Mouse (Mus musculus): ENCODE measurements around the gene Gcc1. TPM values are rescaled to one million over a fixed set of nuclear protein-coding genes. Genes with fewer than 3 reads are reported as not detected.

Gene Gcc1
- total and polyA plus RNA-seq, 2 experiments from 2014 or later: 4.2 to 6.4 TPM

DNA sequence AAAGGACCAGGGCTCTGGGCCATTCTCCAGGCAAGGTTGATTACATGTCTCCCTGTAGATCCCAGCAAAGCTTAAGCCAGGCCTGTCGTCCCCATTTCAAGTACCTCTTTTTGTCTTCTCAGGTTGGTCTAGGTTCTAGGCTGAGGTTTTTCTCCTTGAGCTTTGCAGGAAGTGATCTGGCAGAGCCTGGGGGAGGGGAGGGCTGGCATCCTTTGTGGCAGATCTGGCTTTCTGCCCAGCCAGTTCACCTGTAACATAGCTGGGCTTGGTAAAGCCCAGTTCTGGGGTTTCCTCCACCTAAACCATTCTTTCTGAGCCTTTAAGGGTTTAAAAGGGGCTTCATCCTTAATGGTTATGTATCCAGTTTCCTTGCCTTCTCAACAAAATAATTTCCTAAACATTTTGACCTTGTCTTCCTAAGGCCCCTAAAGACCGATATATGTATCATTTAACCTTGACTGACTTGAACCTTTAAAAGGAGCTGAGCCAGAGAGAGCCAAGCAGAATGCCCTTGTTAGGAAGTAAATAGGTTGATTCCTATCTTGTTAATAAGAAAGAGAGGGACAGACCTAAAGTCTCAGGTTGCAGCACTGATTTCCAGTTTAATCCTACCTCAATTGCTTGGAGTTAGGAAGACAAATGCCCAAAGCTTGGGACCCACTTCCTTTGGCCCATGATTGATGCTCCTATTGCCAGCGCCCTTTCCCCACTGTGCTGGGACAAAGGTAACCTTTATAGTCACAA is 922 bp downstream of the Gcc1 start, which contains the start of gene Fscn3:
Gene Fscn3, plus strand, starts transcription at position 694 of the 744 bp plus-strand sequence.
- H3K36me3 ChIP-seq (replicated peaks; ENCODE audit: control insufficient read depth, insufficient read depth, low read length): peaks cover 17% of the 10 kb centered on the region
- no peaks in the 10 kb centered on the region for H3K27me3 ChIP-seq (ENCODE audit: control insufficient read depth, insufficient read depth, low read length)
- 76% methylated on average over 3 of the region's 3 CpGs for WGBS
- H3K4me3 ChIP-seq (ENCODE audit: low read depth, low read length): no peak within 1 kb of the TSS
- H3K9me3 ChIP-seq (replicated peaks; ENCODE audit: control insufficient read depth, low read length): no peaks in the 10 kb centered on the region
- H3K4me2 ChIP-seq (ENCODE audit: low read depth, low read length): no peak within 1 kb of the TSS
- peaks cover 11% of the 10 kb centered on the region; the same call in 1 of the 2 replicates for H3K4me1 ChIP-seq (ENCODE audit: control insufficient read depth, insufficient read depth)
- TF ChIP-seq CTCF (IDR thresholded peaks at IDR 0.05; ENCODE audit: low read depth) (no peak), EP300 (IDR thresholded peaks at IDR 0.05; ENCODE audit: low read depth) (no peak)
- H3K27ac ChIP-seq (ENCODE audit: low read depth): no peak within 1 kb of the TSS
- DNase-seq (ENCODE audit: low spot score) (no peak), ATAC-seq (ENCODE audit: insufficient read depth, low read depth) (no peak)
- no peak within 1 kb of the TSS for H3K9ac ChIP-seq (replicated peaks; ENCODE audit: low read depth, low read length)

DNA sequence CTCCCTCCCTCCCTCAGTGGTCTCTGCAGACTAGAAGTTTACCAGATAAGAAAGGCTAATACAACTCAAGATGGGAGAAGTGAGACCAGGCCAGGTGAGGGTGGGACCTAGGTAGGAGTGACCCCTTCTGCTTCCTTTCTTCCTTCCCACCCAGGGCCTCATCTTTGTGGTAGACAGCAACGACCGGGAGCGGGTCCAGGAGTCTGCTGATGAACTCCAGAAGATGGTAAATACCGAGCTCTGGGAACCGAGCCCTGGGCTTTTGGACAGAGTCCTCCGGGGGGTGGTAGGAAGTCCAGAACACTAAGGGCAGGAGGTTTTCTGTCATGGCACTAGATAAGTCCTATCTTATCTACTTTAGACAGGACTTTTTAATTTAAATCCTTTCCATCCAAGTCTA is 3.2 kb downstream of the Gcc1 start:
- no peak overlapping the region for H3K27ac ChIP-seq (ENCODE audit: low read depth)
- ATAC-seq (ENCODE audit: insufficient read depth, low read depth): no peak
- no peaks in the 10 kb centered on the region for H3K27me3 ChIP-seq (ENCODE audit: control insufficient read depth, insufficient read depth, low read length)
- H3K4me3 ChIP-seq (ENCODE audit: low read depth, low read length): no peak overlapping the region
- 57% methylated on average over 6 of the region's 6 CpGs for WGBS
- H3K9me3 ChIP-seq (replicated peaks; ENCODE audit: control insufficient read depth, low read length): no peaks in the 10 kb centered on the region
- DNase-seq (ENCODE audit: low spot score): no peak
- H3K36me3 ChIP-seq (replicated peaks; ENCODE audit: control insufficient read depth, insufficient read depth, low read length): peaks cover 17% of the 10 kb centered on the region
- no peak overlapping the region for H3K9ac ChIP-seq (replicated peaks; ENCODE audit: low read depth, low read length)
- peak overlapping the region; percentile 84; the same call in 1 of the 2 replicates for H3K4me2 ChIP-seq (ENCODE audit: low read depth, low read length)
- H3K4me1 ChIP-seq (ENCODE audit: control insufficient read depth, insufficient read depth): peaks cover 23% of the 10 kb centered on the region
- no peak for TF ChIP-seq CTCF (IDR thresholded peaks at IDR 0.05; ENCODE audit: low read depth)
- no peak for TF ChIP-seq EP300 (IDR thresholded peaks at IDR 0.05; ENCODE audit: low read depth)

DNA sequence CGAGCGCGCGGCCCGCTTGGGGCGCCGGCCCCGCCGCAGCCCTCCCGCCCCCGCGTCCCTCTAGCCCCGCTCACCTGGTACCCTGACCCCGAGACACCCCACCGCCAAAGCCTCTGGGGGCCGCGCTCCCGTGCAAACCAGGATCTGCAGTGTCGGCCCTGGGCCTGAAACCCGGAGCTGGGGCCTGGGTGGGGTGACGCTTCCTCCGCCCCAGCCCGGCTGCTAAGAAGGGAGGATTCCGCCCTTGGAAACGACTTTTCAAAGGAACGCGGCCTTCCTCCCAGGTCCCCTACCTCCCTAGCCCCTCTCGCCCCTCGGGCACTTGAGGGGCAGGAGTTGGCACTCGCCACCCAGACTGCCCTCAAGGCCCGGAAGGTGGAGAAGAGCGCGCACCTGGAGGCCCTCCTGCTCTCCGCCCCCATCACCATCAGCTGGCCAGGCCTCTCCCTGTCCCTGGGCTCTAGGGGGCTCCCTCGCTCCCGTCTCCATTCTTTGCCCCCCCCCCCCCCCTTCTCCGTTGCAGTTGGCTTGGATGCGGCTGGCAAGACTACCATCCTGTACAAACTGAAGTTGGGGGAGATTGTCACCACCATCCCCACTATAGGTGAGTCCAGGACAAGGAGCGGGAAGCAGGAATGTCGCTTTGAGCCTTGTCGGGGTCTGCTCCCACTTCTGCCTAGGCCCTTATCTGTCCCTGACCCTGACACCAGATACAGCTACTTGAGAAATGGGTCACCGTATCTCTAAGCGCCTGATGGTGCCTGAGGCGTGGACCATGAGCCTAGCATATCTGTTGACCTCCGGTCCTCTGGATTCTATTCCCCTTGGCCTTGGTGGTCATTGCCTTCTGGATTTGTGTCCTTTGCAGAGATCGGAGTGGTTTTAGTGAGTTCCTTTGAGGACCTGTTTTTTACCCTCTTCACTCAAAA is 4.2 kb downstream of the Gcc1 start:
- 6% methylated on average over 29 of the region's 46 CpGs for WGBS
- H3K36me3 ChIP-seq (replicated peaks; ENCODE audit: control insufficient read depth, insufficient read depth, low read length): peaks cover 18% of the 10 kb centered on the region

DNA sequence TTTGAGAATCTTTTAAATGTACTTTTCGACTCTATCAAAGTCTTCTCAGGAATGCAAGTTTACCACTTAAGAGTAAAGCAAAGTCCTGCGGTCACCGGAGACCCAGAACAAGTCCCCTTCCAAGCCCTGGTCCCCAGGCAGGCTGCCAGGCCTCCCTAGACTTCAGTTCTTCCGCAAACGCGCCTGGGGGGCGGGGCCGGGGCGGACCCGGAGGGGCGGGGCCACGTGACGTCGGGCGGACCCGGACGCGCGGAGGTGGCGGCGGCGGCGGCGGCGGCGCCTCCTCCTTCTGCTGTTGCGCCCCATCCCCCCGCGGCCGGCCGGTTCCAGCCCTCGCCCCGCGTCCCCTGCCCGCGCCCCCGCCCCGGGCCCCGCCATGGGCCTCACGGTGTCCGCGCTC is 4.9 kb downstream of the Gcc1 start, which contains the start of gene Arf5:
Gene Arf5, plus strand, starts transcription at position 248 of the 400 bp plus-strand sequence.
- DNase-seq (ENCODE audit: low spot score) (peak; percentile 91), ATAC-seq (ENCODE audit: insufficient read depth, low read depth) (peak; percentile 82)
- H3K36me3 ChIP-seq (replicated peaks; ENCODE audit: control insufficient read depth, insufficient read depth, low read length): peaks cover 25% of the 10 kb centered on the region
- no peaks in the 10 kb centered on the region for H3K27me3 ChIP-seq (ENCODE audit: control insufficient read depth, insufficient read depth, low read length)
- H3K9ac ChIP-seq (replicated peaks; ENCODE audit: low read depth, low read length): peak within 1 kb of the TSS; percentile 98
- H3K9me3 ChIP-seq (replicated peaks; ENCODE audit: control insufficient read depth, low read length): no peaks in the 10 kb centered on the region
- TF ChIP-seq CTCF (IDR thresholded peaks at IDR 0.05; ENCODE audit: low read depth) (no peak), EP300 (IDR thresholded peaks at IDR 0.05; ENCODE audit: low read depth) (no peak)
- peak within 1 kb of the TSS; percentile 84 for H3K4me2 ChIP-seq (ENCODE audit: low read depth, low read length)
- H3K4me1 ChIP-seq (ENCODE audit: control insufficient read depth, insufficient read depth): peaks cover 40% of the 10 kb centered on the region
- peak within 1 kb of the TSS; percentile 100 for H3K4me3 ChIP-seq (ENCODE audit: low read depth, low read length)
- peak within 1 kb of the TSS; percentile 86 for H3K27ac ChIP-seq (ENCODE audit: low read depth)
- WGBS: 0% methylated on average over 36 of the region's 42 CpGs

More for the DNA sequence above, 4.2 kb downstream of the Gcc1 start:
- H3K27me3 ChIP-seq (ENCODE audit: control insufficient read depth, insufficient read depth, low read length): no peaks in the 10 kb centered on the region
- TF ChIP-seq CTCF (IDR thresholded peaks at IDR 0.05; ENCODE audit: low read depth): 0 out of 2 replicates have a peak, but pooled peaks have one; percentile 8
- no peak for TF ChIP-seq EP300 (IDR thresholded peaks at IDR 0.05; ENCODE audit: low read depth)
- peak overlapping the region; percentile 86 for H3K27ac ChIP-seq (ENCODE audit: low read depth)
- peak overlapping the region; percentile 84 for H3K4me2 ChIP-seq (ENCODE audit: low read depth, low read length)
- peak; percentile 40 for DNase-seq (ENCODE audit: low spot score)
- ATAC-seq (ENCODE audit: insufficient read depth, low read depth): peak; percentile 32
- peak overlapping the region; percentile 98 for H3K9ac ChIP-seq (replicated peaks; ENCODE audit: low read depth, low read length)
- peaks cover 33% of the 10 kb centered on the region for H3K4me1 ChIP-seq (ENCODE audit: control insufficient read depth, insufficient read depth)
- H3K4me3 ChIP-seq (ENCODE audit: low read depth, low read length): peak overlapping the region; percentile 100
- no peaks in the 10 kb centered on the region for H3K9me3 ChIP-seq (replicated peaks; ENCODE audit: control insufficient read depth, low read length)

DNA sequence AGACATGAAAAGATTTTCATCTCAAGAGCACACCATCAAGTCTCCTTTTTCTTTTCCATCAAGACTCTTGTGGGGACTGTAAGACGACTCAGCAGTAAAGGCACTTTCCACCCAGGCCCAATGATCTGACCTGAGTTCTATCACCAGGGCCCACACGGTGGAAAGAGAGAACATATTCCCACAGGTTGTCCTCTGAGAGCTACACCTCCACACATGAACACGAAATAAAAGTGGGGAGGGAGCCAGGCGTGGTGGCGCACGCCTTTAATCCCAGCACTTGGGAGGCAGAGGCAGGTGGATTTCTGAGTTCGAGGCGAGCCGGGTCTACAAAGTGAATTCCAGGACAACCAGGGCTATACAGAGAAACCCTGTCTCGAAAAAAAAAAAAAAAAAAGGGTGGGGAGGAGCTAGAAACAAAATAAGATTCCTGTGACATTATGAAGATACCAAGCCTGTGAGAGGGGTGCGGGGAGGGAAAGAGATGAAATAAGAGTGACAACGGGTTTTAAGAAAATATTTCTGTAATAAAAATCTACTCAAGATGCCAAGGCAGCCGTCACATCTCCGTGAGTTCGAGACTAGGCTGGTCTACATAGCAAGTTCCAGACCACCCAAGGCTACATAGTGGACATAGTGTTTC is 5.4 kb downstream of the Gcc1 start:
- Histone ChIP-seq H3K4me3 (ENCODE audit: low read depth, low read length) (peak overlapping the region; percentile 100), H3K27ac (ENCODE audit: low read depth) (peak overlapping the region; percentile 86), H3K36me3 (replicated peaks; ENCODE audit: control insufficient read depth, insufficient read depth, low read length) (peaks cover 31% of the 10 kb centered on the region), H3K9ac (replicated peaks; ENCODE audit: low read depth, low read length) (peak overlapping the region; percentile 98; the same call in 1 of the 2 replicates), H3K4me1 (ENCODE audit: control insufficient read depth, insufficient read depth) (peaks cover 40% of the 10 kb centered on the region), H3K4me2 (ENCODE audit: low read depth, low read length) (peak overlapping the region; percentile 84), H3K9me3 (replicated peaks; ENCODE audit: control insufficient read depth, low read length) (no peaks in the 10 kb centered on the region), H3K27me3 (ENCODE audit: control insufficient read depth, insufficient read depth, low read length) (no peaks in the 10 kb centered on the region)
- DNase-seq (ENCODE audit: low spot score) (no peak), ATAC-seq (ENCODE audit: insufficient read depth, low read depth) (no peak)
- no peak for TF ChIP-seq CTCF (IDR thresholded peaks at IDR 0.05; ENCODE audit: low read depth)
- WGBS: 71% methylated on average over 15 of the region's 15 CpGs

Measured in heart, postnatal 0 days (tissue).